Mouse (Mus musculus): ENCODE measurements at regions not wholly inside any gene's neighbourhood (a gene's known extent, or its start where the extent isn't known, plus 50 kb on each side); places are given as distances from the start of the nearest gene placed in this dataset.

GRCm38 (mm10) chr16:85347621-85348020, 174.1 kb upstream of the App start:
- WGBS = 86% methylated on average over 4 of the region's 4 CpGs
- ATAC-seq = no peak
- Histone ChIP-seq H3K27me3 (no peaks in the 10 kb centered on the region), H3K4me1 (replicated peaks) (no peaks in the 10 kb centered on the region), H3K4me3 (replicated peaks) (no peak overlapping the region), H3K9me3 (no peaks in the 10 kb centered on the region), H3K27ac (no peak overlapping the region), H3K4me2 (replicated peaks) (no peak overlapping the region), H3K36me3 (no peaks in the 10 kb centered on the region), H3K9ac (replicated peaks) (no peak overlapping the region)

- Histone ChIP-seq H3K4me2 (replicated peaks) (no peak overlapping the region), H3K27ac (no peak overlapping the region), H3K9me3 (no peaks in the 10 kb centered on the region), H3K4me3 (replicated peaks) (no peak overlapping the region), H3K4me1 (replicated peaks) (no peaks in the 10 kb centered on the region), H3K27me3 (no peaks in the 10 kb centered on the region), H3K36me3 (no peaks in the 10 kb centered on the region), H3K9ac (replicated peaks) (no peak overlapping the region)
- ATAC-seq = no peak
- 88% methylated on average over 4 of the region's 4 CpGs for WGBS
Observed at GRCm38 (mm10) chr16:85336495-85337119, 163.0 kb upstream of the App start.

GRCm38 (mm10) chr16:85333543-85333942, 160.0 kb upstream of the App start:
- no peak for ATAC-seq
- no peaks in the 10 kb centered on the region for H3K27me3 ChIP-seq
- 72% methylated on average over 3 of the region's 3 CpGs for WGBS
- no peaks in the 10 kb centered on the region for H3K9me3 ChIP-seq
- no peak overlapping the region for H3K4me2 ChIP-seq (replicated peaks)
- H3K36me3 ChIP-seq = no peaks in the 10 kb centered on the region
- H3K4me3 ChIP-seq (replicated peaks) = no peak overlapping the region
- no peak overlapping the region for H3K27ac ChIP-seq
- no peaks in the 10 kb centered on the region for H3K4me1 ChIP-seq (replicated peaks)
- no peak overlapping the region for H3K9ac ChIP-seq (replicated peaks)

GRCm38 (mm10) chr16:85312018-85312417, 138.5 kb upstream of the App start:
- H3K4me3 ChIP-seq (replicated peaks) = no peak overlapping the region
- no peak overlapping the region for H3K27ac ChIP-seq
- H3K4me1 ChIP-seq (replicated peaks) = peaks cover 10% of the 10 kb centered on the region
- no peak for ATAC-seq
- H3K9ac ChIP-seq (replicated peaks) = no peak overlapping the region
- H3K9me3 ChIP-seq = no peaks in the 10 kb centered on the region
- H3K27me3 ChIP-seq = no peaks in the 10 kb centered on the region
- H3K4me2 ChIP-seq (replicated peaks) = no peak overlapping the region
- H3K36me3 ChIP-seq = no peaks in the 10 kb centered on the region
- WGBS = 73% methylated on average over 8 of the region's 8 CpGs

GRCm38 (mm10) chr16:85309493-85309892, 135.9 kb upstream of the App start:
- Histone ChIP-seq H3K36me3 (no peaks in the 10 kb centered on the region), H3K9ac (replicated peaks) (no peak overlapping the region), H3K27me3 (no peaks in the 10 kb centered on the region), H3K9me3 (no peaks in the 10 kb centered on the region), H3K4me2 (replicated peaks) (no peak overlapping the region), H3K4me1 (replicated peaks) (peaks cover 10% of the 10 kb centered on the region), H3K4me3 (replicated peaks) (no peak overlapping the region), H3K27ac (no peak overlapping the region)
- 46% methylated on average over 3 of the region's 3 CpGs for WGBS
- peak; percentile 44 for ATAC-seq

- ATAC-seq = peak; percentile 62
- Histone ChIP-seq H3K4me1 (replicated peaks) (peaks cover 10% of the 10 kb centered on the region), H3K36me3 (no peaks in the 10 kb centered on the region), H3K9me3 (no peaks in the 10 kb centered on the region), H3K27me3 (no peaks in the 10 kb centered on the region), H3K27ac (peak overlapping the region; percentile 67), H3K9ac (replicated peaks) (no peak overlapping the region), H3K4me2 (replicated peaks) (no peak overlapping the region), H3K4me3 (replicated peaks) (no peak overlapping the region)
- WGBS = 53% methylated on average over 2 of the region's 2 CpGs
Observed at GRCm38 (mm10) chr16:85308429-85308828, 134.9 kb upstream of the App start.

- WGBS = 24% methylated on average over 6 of the region's 7 CpGs
- Histone ChIP-seq H3K36me3 (no peaks in the 10 kb centered on the region), H3K4me2 (replicated peaks) (no peak overlapping the region), H3K27me3 (no peaks in the 10 kb centered on the region), H3K4me3 (replicated peaks) (no peak overlapping the region), H3K4me1 (replicated peaks) (peaks cover 10% of the 10 kb centered on the region), H3K9me3 (no peaks in the 10 kb centered on the region), H3K27ac (peak overlapping the region; percentile 26; the same call in 1 of the 2 replicates), H3K9ac (replicated peaks) (no peak overlapping the region)
- peak; percentile 92 for ATAC-seq
Observed at GRCm38 (mm10) chr16:85307940-85308339, 134.4 kb upstream of the App start.

GRCm38 (mm10) chr16:85300092-85300853, 126.7 kb upstream of the App start:
- Histone ChIP-seq H3K9ac (replicated peaks) (no peak overlapping the region), H3K36me3 (no peaks in the 10 kb centered on the region), H3K9me3 (no peaks in the 10 kb centered on the region), H3K27ac (no peak overlapping the region), H3K4me1 (replicated peaks) (0 out of 2 replicates have a peak, but pooled peaks cover 7% of the 10 kb centered on the region), H3K4me2 (replicated peaks) (no peak overlapping the region), H3K4me3 (replicated peaks) (no peak overlapping the region), H3K27me3 (no peaks in the 10 kb centered on the region)
- WGBS = 59% methylated on average over 13 of the region's 13 CpGs
- peak; percentile 55; the same call in 1 of the 2 replicates for ATAC-seq

- Histone ChIP-seq H3K9ac (replicated peaks) (no peak overlapping the region), H3K27ac (no peak overlapping the region), H3K4me2 (replicated peaks) (no peak overlapping the region), H3K27me3 (no peaks in the 10 kb centered on the region), H3K4me1 (replicated peaks) (0 out of 2 replicates have a peak, but pooled peaks cover 7% of the 10 kb centered on the region), H3K36me3 (no peaks in the 10 kb centered on the region), H3K9me3 (no peaks in the 10 kb centered on the region), H3K4me3 (replicated peaks) (no peak overlapping the region)
- 68% methylated on average over 2 of the region's 2 CpGs for WGBS
- ATAC-seq = no peak
Observed at GRCm38 (mm10) chr16:85298559-85298958, 125.0 kb upstream of the App start.

GRCm38 (mm10) chr16:85290986-85291952, 117.7 kb upstream of the App start:
- Histone ChIP-seq H3K9me3 (no peaks in the 10 kb centered on the region), H3K36me3 (no peaks in the 10 kb centered on the region), H3K4me1 (replicated peaks) (0 out of 2 replicates have a peak, but pooled peaks cover 4% of the 10 kb centered on the region), H3K4me2 (replicated peaks) (no peak overlapping the region), H3K9ac (replicated peaks) (no peak overlapping the region), H3K27ac (no peak overlapping the region), H3K4me3 (replicated peaks) (no peak overlapping the region), H3K27me3 (no peaks in the 10 kb centered on the region)
- ATAC-seq = peak; percentile 77
- WGBS = 77% methylated on average over 9 of the region's 9 CpGs

GRCm38 (mm10) chr16:85277862-85278261, 104.3 kb upstream of the App start:
- Histone ChIP-seq H3K27me3 (no peaks in the 10 kb centered on the region), H3K36me3 (no peaks in the 10 kb centered on the region), H3K4me3 (replicated peaks) (no peak overlapping the region), H3K9ac (replicated peaks) (no peak overlapping the region), H3K9me3 (no peaks in the 10 kb centered on the region), H3K27ac (no peak overlapping the region), H3K4me2 (replicated peaks) (no peak overlapping the region), H3K4me1 (replicated peaks) (no peaks in the 10 kb centered on the region)
- 72% methylated on average over 1 of the region's 1 CpGs for WGBS
- ATAC-seq = no peak

GRCm38 (mm10) chr16:85269681-85270080, 96.1 kb upstream of the App start:
- peak; percentile 45; the same call in 1 of the 2 replicates for ATAC-seq
- WGBS = 82% methylated on average over 8 of the region's 8 CpGs
- H3K9me3 ChIP-seq = no peaks in the 10 kb centered on the region
- H3K4me2 ChIP-seq (replicated peaks) = no peak overlapping the region
- no peak overlapping the region for H3K27ac ChIP-seq
- no peaks in the 10 kb centered on the region for H3K36me3 ChIP-seq
- H3K9ac ChIP-seq (replicated peaks) = no peak overlapping the region
- no peaks in the 10 kb centered on the region for H3K27me3 ChIP-seq
- H3K4me3 ChIP-seq (replicated peaks) = no peak overlapping the region
- H3K4me1 ChIP-seq (replicated peaks) = peaks cover 16% of the 10 kb centered on the region
